Mouse (Mus musculus) midbrain, embryonic 16.5 days (tissue): Measurements from ENCODE around the gene Plxna4. TPM values are rescaled to one million over a fixed set of nuclear protein-coding genes. Genes with fewer than 3 reads are reported as not detected.

Experiments
- ATAC-seq: fragments of 200-750 bp; cut with Nextera tagmentation; 2 replicates; pipeline ENCODE4 v1.8.0; 2017; ENCODE audit warnings: moderate TSS enrichment
- H3K27ac ChIP-seq: fragments of 300-500 bp; sonication (generic); 2 replicates; pipeline ENCODE4 v1.5.1; 2014; ENCODE audit warnings: mild to moderate bottlenecking, low read length, mixed read lengths
- H3K27me3 ChIP-seq: fragments of 300-500 bp; sonication (generic); 2 replicates; pipeline ENCODE4 v1.6.1; 2014; ENCODE audit warnings: low read depth, low read length, mixed read lengths; ENCODE audit not compliant: control insufficient read depth, insufficient read depth
- H3K36me3 ChIP-seq: fragments of 300-500 bp; sonication (generic); 2 replicates; pipeline ENCODE4 v1.6.1; 2014; ENCODE audit warnings: mild to moderate bottlenecking, low read length, moderate library complexity, mixed read lengths; ENCODE audit not compliant: control insufficient read depth, insufficient read depth
- H3K4me1 ChIP-seq: fragments of 300-500 bp; sonication (generic); 2 replicates; pipeline ENCODE4 v1.6.1; 2014; ENCODE audit warnings: mild to moderate bottlenecking, low read length, mixed read lengths; ENCODE audit not compliant: control insufficient read depth, insufficient read depth
- H3K4me2 ChIP-seq: fragments of 300-500 bp; sonication (generic); 2 replicates; pipeline ENCODE4 v1.6.1; 2014; ENCODE audit warnings: mild to moderate bottlenecking, low read length, mixed read lengths
- H3K4me3 ChIP-seq: fragments of 300-500 bp; sonication (generic); 2 replicates; pipeline ENCODE4 v1.5.1; 2014; ENCODE audit warnings: low read depth, mild to moderate bottlenecking, low read length, moderate library complexity, mixed read lengths
- H3K9ac ChIP-seq: fragments of 300-500 bp; sonication (generic); 2 replicates; pipeline ENCODE4 v1.6.1; 2014; ENCODE audit warnings: low read depth, low read length, mixed read lengths
- H3K9me3 ChIP-seq: fragments of 300-500 bp; sonication (generic); replicated peaks from 2 replicates; pipeline ENCODE4 v1.6.1; 2014; ENCODE audit warnings: mild to moderate bottlenecking, low read length, mixed read lengths; ENCODE audit not compliant: control insufficient read depth, poor library complexity, severe bottlenecking
- WGBS: fragments of 180-500 bp; shearing (Covaris S2); extraction: QIAGEN DNeasy Blood & Tissue Kit; methylation state at CpG from one replicate; pipeline ENCODE4 v1.1.7; 2014; 5-methylcytosine and 5-hydroxymethylcytosine counted together
- polyA plus RNA-seq: library from polyadenylated mRNA; unstranded; fragments of >200 nt; fragmentation: Nextera tagmentation; extraction: Ambion mirVana; gene quantifications from 2 replicates; pipeline ENCODE4 v1.2.1, GENCODE M21; 2015

Plxna4 gene
- polyA plus RNA-seq, 1 experiment from 2014 or later: 11.7 TPM

- no peak overlapping the region for H3K27ac ChIP-seq
- ATAC-seq: no peak
- 91% methylated on average over 5 of the region's 5 CpGs for WGBS
- no peaks in the 10 kb centered on the region for H3K9me3 ChIP-seq
- no peaks in the 10 kb centered on the region; the same call in 1 of the 2 replicates for H3K4me1 ChIP-seq
- H3K36me3 ChIP-seq: no peaks in the 10 kb centered on the region
- H3K4me2 ChIP-seq: no peak overlapping the region
- H3K4me3 ChIP-seq: no peak overlapping the region
- H3K27me3 ChIP-seq: no peaks in the 10 kb centered on the region
- H3K9ac ChIP-seq: no peak overlapping the region
These were observed 16.5 kb downstream of the Plxna4 start for GRCm38 (mm10) chr6:32571485-32571884.

- Histone ChIP-seq H3K27ac (no peak overlapping the region), H3K4me1 (no peaks in the 10 kb centered on the region; the same call in 1 of the 2 replicates), H3K4me2 (no peak overlapping the region), H3K9ac (no peak overlapping the region), H3K4me3 (no peak overlapping the region), H3K36me3 (no peaks in the 10 kb centered on the region), H3K9me3 (no peaks in the 10 kb centered on the region), H3K27me3 (no peaks in the 10 kb centered on the region)
- ATAC-seq: no peak
- 44% methylated on average over 3 of the region's 3 CpGs for whole genome bisulfite sequencing
These were observed 17.5 kb downstream of the Plxna4 start for GRCm38 (mm10) chr6:32570445-32570844.

GRCm38 (mm10) chr6:32569919-32570318 lies 18.1 kb downstream of the Plxna4 start:
- H3K9ac ChIP-seq: no peak overlapping the region
- H3K4me2 ChIP-seq: no peak overlapping the region
- no peak overlapping the region for H3K27ac ChIP-seq
- H3K4me3 ChIP-seq: no peak overlapping the region
- no peak for ATAC-seq
- H3K27me3 ChIP-seq: no peaks in the 10 kb centered on the region
- H3K4me1 ChIP-seq: no peaks in the 10 kb centered on the region; the same call in 1 of the 2 replicates
- 93% methylated on average over 3 of the region's 3 CpGs for WGBS
- H3K9me3 ChIP-seq: no peaks in the 10 kb centered on the region
- no peaks in the 10 kb centered on the region for H3K36me3 ChIP-seq

GRCm38 (mm10) chr6:32546915-32547314 lies 41.1 kb downstream of the Plxna4 start:
- Histone ChIP-seq H3K4me3 (no peak overlapping the region), H3K9ac (no peak overlapping the region), H3K27me3 (no peaks in the 10 kb centered on the region), H3K9me3 (no peaks in the 10 kb centered on the region), H3K36me3 (no peaks in the 10 kb centered on the region), H3K4me1 (no peaks in the 10 kb centered on the region), H3K27ac (no peak overlapping the region), H3K4me2 (no peak overlapping the region)
- 100% methylated on average over 1 of the region's 1 CpGs for WGBS
- ATAC-seq: no peak

- WGBS: 90% methylated on average over 3 of the region's 3 CpGs
- Histone ChIP-seq H3K9me3 (no peaks in the 10 kb centered on the region), H3K27me3 (no peaks in the 10 kb centered on the region), H3K36me3 (no peaks in the 10 kb centered on the region), H3K4me1 (no peaks in the 10 kb centered on the region), H3K9ac (no peak overlapping the region), H3K27ac (no peak overlapping the region), H3K4me3 (no peak overlapping the region), H3K4me2 (no peak overlapping the region)
- no peak for ATAC-seq
These were observed 44.0 kb downstream of the Plxna4 start for GRCm38 (mm10) chr6:32544021-32544420.

- no peaks in the 10 kb centered on the region for H3K27me3 ChIP-seq
- H3K27ac ChIP-seq: no peak overlapping the region
- no peaks in the 10 kb centered on the region for H3K9me3 ChIP-seq
- ATAC-seq: no peak
- H3K36me3 ChIP-seq: no peaks in the 10 kb centered on the region
- WGBS: 91% methylated on average over 4 of the region's 4 CpGs
- H3K4me3 ChIP-seq: no peak overlapping the region
- no peak overlapping the region for H3K4me2 ChIP-seq
- no peak overlapping the region for H3K9ac ChIP-seq
- H3K4me1 ChIP-seq: no peaks in the 10 kb centered on the region
These were observed 47.8 kb downstream of the Plxna4 start for GRCm38 (mm10) chr6:32540155-32540554.

- 0 out of 2 replicates have a peak, but pooled peaks cover 2% of the 10 kb centered on the region for H3K36me3 ChIP-seq
- no peaks in the 10 kb centered on the region for H3K27me3 ChIP-seq
- H3K27ac ChIP-seq: no peak overlapping the region
- no peak for ATAC-seq
- H3K9me3 ChIP-seq: no peaks in the 10 kb centered on the region
- no peaks in the 10 kb centered on the region for H3K4me1 ChIP-seq
- 81% methylated on average over 3 of the region's 3 CpGs for WGBS
- H3K4me2 ChIP-seq: no peak overlapping the region
- no peak overlapping the region for H3K4me3 ChIP-seq
- no peak overlapping the region for H3K9ac ChIP-seq
These were observed 53.8 kb downstream of the Plxna4 start for GRCm38 (mm10) chr6:32533962-32534740.

GRCm38 (mm10) chr6:32528081-32528570 lies 59.9 kb downstream of the Plxna4 start:
- 0 out of 2 replicates have a peak, but pooled peaks cover 2% of the 10 kb centered on the region for H3K36me3 ChIP-seq
- no peaks in the 10 kb centered on the region for H3K27me3 ChIP-seq
- H3K4me1 ChIP-seq: no peaks in the 10 kb centered on the region
- 81% methylated on average over 8 of the region's 8 CpGs for WGBS
- H3K9me3 ChIP-seq: no peaks in the 10 kb centered on the region
- no peak overlapping the region for H3K27ac ChIP-seq
- H3K9ac ChIP-seq: no peak overlapping the region
- H3K4me2 ChIP-seq: no peak overlapping the region
- no peak overlapping the region for H3K4me3 ChIP-seq
- no peak for ATAC-seq

- 83% methylated on average over 7 of the region's 7 CpGs for WGBS
- no peak overlapping the region for H3K27ac ChIP-seq
- H3K4me2 ChIP-seq: no peak overlapping the region
- H3K36me3 ChIP-seq: 0 out of 2 replicates have a peak, but pooled peaks cover 2% of the 10 kb centered on the region
- no peak overlapping the region for H3K9ac ChIP-seq
- no peaks in the 10 kb centered on the region for H3K9me3 ChIP-seq
- no peaks in the 10 kb centered on the region for H3K27me3 ChIP-seq
- H3K4me1 ChIP-seq: no peaks in the 10 kb centered on the region
- ATAC-seq: no peak
- H3K4me3 ChIP-seq: no peak overlapping the region
These were observed 60.5 kb downstream of the Plxna4 start for GRCm38 (mm10) chr6:32527518-32527917.
